Mouse (Mus musculus) midbrain, postnatal 0 days (tissue): ENCODE results near the gene Hes1. TPM values are rescaled to one million over a fixed set of nuclear protein-coding genes. Genes with fewer than 3 reads are reported as not detected.
A peak's percentile ranks its signal among the peaks of the same experiment; 100 is the strongest.

Source experiments
- ATAC-seq: fragments of 200-750 bp; cut with Nextera tagmentation; 2 replicates; pipeline ENCODE4 v1.8.0; 2017; ENCODE audit warnings: moderate number of reproducible peaks, mild to moderate bottlenecking, moderate TSS enrichment, moderate library complexity; ENCODE audit not compliant: low FRiP score
- DNase-seq: peaks from one replicate; pipeline ENCODE4 v3.0.0-alpha.2; 2015; ENCODE audit warnings: low spot score
- H3K27ac ChIP-seq: fragments of 300-500 bp; sonication (generic); 2 replicates; pipeline ENCODE4 v1.5.1; 2014; ENCODE audit warnings: low read depth, mild to moderate bottlenecking, low read length, mixed read lengths
- H3K27me3 ChIP-seq: fragments of 300-500 bp; sonication (generic); 2 replicates; pipeline ENCODE4 v1.6.1; 2014; ENCODE audit warnings: low read length, control low read depth, mixed read lengths; ENCODE audit not compliant: insufficient read depth
- H3K36me3 ChIP-seq: fragments of 300-500 bp; sonication (generic); 2 replicates; pipeline ENCODE4 v1.6.1; 2014; ENCODE audit warnings: low read length, control low read depth, mixed read lengths; ENCODE audit not compliant: insufficient read depth
- H3K4me1 ChIP-seq: fragments of 300-500 bp; sonication (generic); 2 replicates; pipeline ENCODE4 v1.6.1; 2014; ENCODE audit warnings: mild to moderate bottlenecking, control low read depth, antibody characterized with exemption, low read length, mixed read lengths; ENCODE audit not compliant: insufficient read depth
- H3K4me2 ChIP-seq: fragments of 300-500 bp; sonication (generic); 2 replicates; pipeline ENCODE4 v1.6.1; 2014; ENCODE audit warnings: low read depth, mild to moderate bottlenecking, low read length, mixed read lengths; ENCODE audit not compliant: poor library complexity, severe bottlenecking
- H3K4me3 ChIP-seq: fragments of 300-500 bp; sonication (generic); 2 replicates; pipeline ENCODE4 v1.5.1; 2014; ENCODE audit warnings: low read depth, mild to moderate bottlenecking, low read length, moderate library complexity
- H3K9ac ChIP-seq: fragments of 300-500 bp; sonication (generic); replicated peaks from 2 replicates; pipeline ENCODE4 v1.6.1; 2014; ENCODE audit warnings: mild to moderate bottlenecking, low read length, moderate library complexity, mixed read lengths; ENCODE audit not compliant: poor library complexity, severe bottlenecking
- H3K9me3 ChIP-seq: fragments of 300-500 bp; sonication (generic); 2 replicates; pipeline ENCODE4 v1.6.1; 2016; ENCODE audit warnings: low read length, control low read depth
- CTCF ChIP-seq: IDR thresholded peaks from 2 replicates; pipeline ENCODE4 v1.5.1; 2016; ENCODE audit warnings: antibody characterized with exemption, mild to moderate bottlenecking
- WGBS: fragments of 180-500 bp; shearing (Covaris S2); extraction: QIAGEN DNeasy Blood & Tissue Kit; methylation state at CpG from one replicate; pipeline ENCODE4 v1.1.7; 2014; 5-methylcytosine and 5-hydroxymethylcytosine counted together
- polyA plus RNA-seq: library from polyadenylated mRNA; unstranded; fragments of >200 nt; fragmentation: Nextera tagmentation; extraction: Ambion mirVana; gene quantifications from 2 replicates; pipeline ENCODE4 v1.2.1, GENCODE M21; 2015
- total RNA-seq: library from RNA; depleted of rRNA; stranded (reverse); fragments of >200 nt; gene quantifications from 2 replicates; pipeline ENCODE4 v1.2.3, GENCODE M21; 2014; rRNA removed

The Hes1 gene
- 10.2 and 10.3 TPM in 2 replicates for total RNA-seq
- polyA plus RNA-seq, result 9.2 and 13.0 TPM in 2 replicates

- no peaks in the 10 kb centered on the region for H3K36me3 ChIP-seq
- peak; percentile 81 for ATAC-seq
- H3K9me3 ChIP-seq, result no peaks in the 10 kb centered on the region
- peak; percentile 88 for DNase-seq
- H3K9ac ChIP-seq, result peak within 1 kb of the TSS; percentile 64
- H3K27me3 ChIP-seq, result peaks cover 38% of the 10 kb centered on the region
- H3K4me2 ChIP-seq, result peak within 1 kb of the TSS; percentile 97
- H3K4me1 ChIP-seq, result no peaks in the 10 kb centered on the region
- peak within 1 kb of the TSS; percentile 65 for H3K27ac ChIP-seq
- WGBS, result 0% methylated on average over 33 of the region's 57 CpGs
- no peak for TF ChIP-seq CTCF
- H3K4me3 ChIP-seq, result peak within 1 kb of the TSS; percentile 65
Measured at GRCm38 (mm10) chr16:30063984-30064453, at the start of gene Hes1. Hes1 (plus strand) TSS chr16:30064384.

GRCm38 (mm10) chr16:30016064-30016463 lies 48.1 kb upstream of the Hes1 start:
- Histone ChIP-seq H3K9me3 (no peaks in the 10 kb centered on the region), H3K4me1 (no peaks in the 10 kb centered on the region), H3K4me3 (no peak overlapping the region), H3K27ac (no peak overlapping the region), H3K36me3 (no peaks in the 10 kb centered on the region), H3K4me2 (no peak overlapping the region), H3K9ac (no peak overlapping the region), H3K27me3 (peaks cover 20% of the 10 kb centered on the region)
- WGBS, result 54% methylated on average over 3 of the region's 3 CpGs
- no peak for TF ChIP-seq CTCF
- DNase-seq (no peak), ATAC-seq (no peak)

- Histone ChIP-seq H3K4me3 (no peak overlapping the region), H3K4me1 (no peaks in the 10 kb centered on the region)
Measured at GRCm38 (mm10) chr16:30020124-30020523, 44.1 kb upstream of the Hes1 start.

GRCm38 (mm10) chr16:30022352-30022751 lies 41.8 kb upstream of the Hes1 start:
- ATAC-seq, result no peak
- WGBS, result 50% methylated on average over 6 of the region's 6 CpGs
- H3K4me2 ChIP-seq, result no peak overlapping the region

More at GRCm38 (mm10) chr16:30020124-30020523, 44.1 kb upstream of the Hes1 start:
- Histone ChIP-seq H3K27me3 (peaks cover 21% of the 10 kb centered on the region), H3K36me3 (no peaks in the 10 kb centered on the region), H3K9me3 (no peaks in the 10 kb centered on the region), H3K27ac (no peak overlapping the region), H3K4me2 (no peak overlapping the region), H3K9ac (peak overlapping the region; percentile 39; the same call in 1 of the 2 replicates)
- WGBS, result 20% methylated on average over 13 of the region's 13 CpGs
- no peak for TF ChIP-seq CTCF
- DNase-seq, result no peak
- ATAC-seq, result no peak

GRCm38 (mm10) chr16:30022890-30023797 lies 41.0 kb upstream of the Hes1 start:
- H3K27ac ChIP-seq, result no peak overlapping the region
- no peaks in the 10 kb centered on the region for H3K9me3 ChIP-seq
- H3K36me3 ChIP-seq, result no peaks in the 10 kb centered on the region
- peak; percentile 76 for DNase-seq
- no peak overlapping the region for H3K9ac ChIP-seq
- no peak for TF ChIP-seq CTCF
- H3K4me1 ChIP-seq, result no peaks in the 10 kb centered on the region
- peaks cover 17% of the 10 kb centered on the region for H3K27me3 ChIP-seq
- H3K4me2 ChIP-seq, result no peak overlapping the region
- 39% methylated on average over 16 of the region's 16 CpGs for WGBS
- peak; percentile 17; the same call in 1 of the 2 replicates for ATAC-seq
- H3K4me3 ChIP-seq, result no peak overlapping the region

More at GRCm38 (mm10) chr16:30022352-30022751, 41.8 kb upstream of the Hes1 start:
- Histone ChIP-seq H3K4me3 (no peak overlapping the region), H3K27ac (no peak overlapping the region), H3K27me3 (peaks cover 21% of the 10 kb centered on the region), H3K36me3 (no peaks in the 10 kb centered on the region), H3K4me1 (no peaks in the 10 kb centered on the region), H3K9me3 (no peaks in the 10 kb centered on the region), H3K9ac (no peak overlapping the region)
- DNase-seq, result no peak
- no peak for TF ChIP-seq CTCF
